Mouse (Mus musculus) bone marrow macrophage, adult 2 months (primary cell): Measurements from ENCODE around the gene Ust.

Source experiments
- CTCF ChIP-seq: IDR thresholded peaks from 2 replicates; pipeline ENCODE4 v1.5.1; 2012; ENCODE audit warnings: low read depth, mild to moderate bottlenecking, low read length, moderate library complexity
- POLR2A ChIP-seq: IDR thresholded peaks from 2 replicates; pipeline ENCODE4 v1.6.1; 2012; ENCODE audit warnings: mild to moderate bottlenecking, low read depth, low read length, borderline replicate concordance

GRCm38 (mm10) chr10:8461372-8461771 is 57.3 kb downstream of the Ust start:
- TF ChIP-seq CTCF = no peak
- TF ChIP-seq POLR2A = no peak
